Mouse (Mus musculus) liver, postnatal 0 days (tissue): ENCODE measurements around the gene Ntng1.

Experiments
- CTCF ChIP-seq: sonication (generic); IDR thresholded peaks from 2 replicates; pipeline ENCODE4 v1.5.1; 2016; ENCODE audit warnings: antibody characterized with exemption, low read depth
- EP300 ChIP-seq: IDR thresholded peaks from 2 replicates; pipeline ENCODE4 v1.6.1; 2016; ENCODE audit warnings: antibody characterized with exemption, low read depth, mild to moderate bottlenecking

GRCm38 (mm10) chr3:109854449-109855155, 289.2 kb downstream of the Ntng1 start:
- TF ChIP-seq CTCF: no peak
- TF ChIP-seq EP300: no peak
